Mouse (Mus musculus): ENCODE measurements around the gene Mei1. TPM values are rescaled to one million over a fixed set of nuclear protein-coding genes. Genes with fewer than 3 reads are reported as not detected.

Mei1 gene
- polyA plus RNA-seq, 1 experiment from 2014 or later = not detected

DNA sequence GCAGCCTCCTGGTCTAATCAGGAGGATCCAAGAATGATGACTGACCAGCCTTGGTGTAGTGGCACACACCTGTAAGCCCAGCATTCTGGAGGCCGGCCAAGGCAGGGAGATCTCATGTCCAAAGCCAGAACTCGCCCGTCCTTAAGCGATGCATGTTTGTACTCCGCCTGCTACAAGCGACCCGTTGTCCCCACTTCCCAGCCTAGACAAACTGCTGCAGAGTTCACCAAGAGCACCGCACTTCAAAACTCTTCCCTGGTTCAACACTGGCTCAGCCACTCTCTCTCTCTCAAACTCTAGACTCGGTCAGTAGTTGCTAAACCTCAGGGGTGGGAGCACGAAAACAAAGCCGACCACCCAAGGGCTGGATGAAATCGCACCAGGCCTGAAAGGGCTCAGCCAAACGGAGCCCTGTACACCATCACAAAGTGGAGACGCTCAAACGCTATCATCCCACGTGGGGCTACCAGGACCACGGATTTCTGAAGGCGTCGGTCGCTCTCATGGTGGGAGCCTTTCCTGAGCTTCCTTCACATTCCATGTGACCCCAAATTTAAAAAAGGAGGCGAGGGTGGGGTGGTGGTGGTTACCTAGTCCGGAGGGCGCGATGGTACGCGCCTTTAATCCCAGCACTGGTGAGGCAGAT is 23.4 kb upstream of the Mei1 start:
- no peaks in the 10 kb centered on the region for H3K27me3 ChIP-seq
- POLR2A ChIA-PET = no interaction called here
- ATAC-seq (peak; percentile 31), DNase-seq (ENCODE audit: low read depth, low spot score) (no peak)
- in situ Hi-C loops (cut with MboI; ENCODE audit: low pct_unique_long_range_greater_than_20kb) = no loop called here
- no peak for TF ChIP-seq CTCF (IDR thresholded peaks at IDR 0.05)
- CTCF ChIA-PET = no interaction called here

DNA sequence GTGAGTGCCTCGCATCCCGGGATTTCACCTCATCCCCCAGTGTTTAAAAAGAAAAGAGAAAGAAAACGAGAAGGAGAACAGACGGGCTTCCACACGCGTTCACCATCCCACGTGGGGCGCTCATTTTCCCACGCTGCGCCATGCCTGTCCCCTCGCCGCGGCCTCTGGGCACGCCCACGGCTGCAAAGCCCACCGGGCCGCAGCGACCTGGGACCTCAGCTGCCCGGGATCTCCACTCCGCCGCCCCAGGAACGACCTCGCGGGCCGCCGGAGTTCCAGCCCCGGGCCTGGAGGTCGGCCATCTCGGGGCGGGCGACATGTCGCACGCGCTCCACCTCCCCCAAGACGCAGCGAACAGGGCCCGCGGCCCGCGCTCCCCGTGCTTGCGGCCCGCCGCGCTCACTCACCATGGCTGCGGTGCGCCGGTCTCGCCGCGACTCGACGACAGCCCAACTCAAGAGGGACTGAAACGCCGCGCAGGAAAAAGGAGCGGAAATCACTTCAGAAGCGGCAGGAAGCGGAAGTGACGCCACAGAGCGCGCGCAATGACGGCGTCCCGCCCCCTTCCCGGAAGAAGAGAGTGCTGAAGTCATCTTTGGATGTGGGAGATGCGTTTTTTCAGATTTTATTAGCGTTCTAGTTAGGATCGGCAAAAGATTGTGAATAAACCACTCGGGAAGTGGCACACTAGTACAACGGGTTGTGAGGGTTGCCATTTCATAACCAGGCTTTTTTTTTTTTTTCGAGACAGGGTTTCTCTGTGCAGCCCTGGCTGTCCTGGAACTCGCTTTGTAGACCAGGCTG is 22.5 kb upstream of the Mei1 start, which contains the start of gene Snu13:
Snu13 (minus strand) TSS at position 519 of the 804 bp plus-strand sequence.
- no peak for TF ChIP-seq CTCF (IDR thresholded peaks at IDR 0.05)
- ChIA-PET POLR2A (no interaction called here), CTCF (no interaction called here)
- DNase-seq (ENCODE audit: low read depth, low spot score) (no peak), ATAC-seq (peak; percentile 47)
- no peaks in the 10 kb centered on the region for H3K27me3 ChIP-seq
- in situ Hi-C loops (cut with MboI; ENCODE audit: low pct_unique_long_range_greater_than_20kb) = no loop called here

DNA sequence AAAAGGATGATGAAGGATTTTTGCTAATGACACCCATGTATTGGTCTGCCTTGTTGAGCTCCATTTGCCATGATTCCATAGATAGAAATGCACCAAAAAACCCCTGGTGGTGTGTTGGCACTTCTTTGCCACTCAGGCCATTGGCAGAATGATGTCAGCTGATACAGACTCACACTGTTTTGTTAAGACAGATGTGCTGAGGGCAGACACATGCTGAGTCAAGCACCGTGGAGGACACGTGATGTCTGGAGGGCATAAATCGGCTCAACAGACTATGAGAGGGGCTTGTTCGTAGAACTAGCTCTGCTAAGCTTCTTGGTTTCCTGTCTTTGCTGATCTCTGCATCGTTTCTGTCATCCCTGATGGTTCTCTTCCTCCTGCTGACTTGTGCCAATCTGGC is 17.3 kb upstream of the Mei1 start:
- no peak for DNase-seq (ENCODE audit: low read depth, low spot score)
- no peak for TF ChIP-seq CTCF (IDR thresholded peaks at IDR 0.05)
- POLR2A ChIA-PET = no interaction called here
- H3K27me3 ChIP-seq = peaks cover 15% of the 10 kb centered on the region
- in situ Hi-C loops (cut with MboI; ENCODE audit: low pct_unique_long_range_greater_than_20kb) = no loop called here
- no peak for ATAC-seq
- CTCF ChIA-PET = interaction anchor here (0.9 kb wide), 1 partner anchor 184 kb away, joined by 3 read pairs; no protein-coding TSS in a partner anchor

DNA sequence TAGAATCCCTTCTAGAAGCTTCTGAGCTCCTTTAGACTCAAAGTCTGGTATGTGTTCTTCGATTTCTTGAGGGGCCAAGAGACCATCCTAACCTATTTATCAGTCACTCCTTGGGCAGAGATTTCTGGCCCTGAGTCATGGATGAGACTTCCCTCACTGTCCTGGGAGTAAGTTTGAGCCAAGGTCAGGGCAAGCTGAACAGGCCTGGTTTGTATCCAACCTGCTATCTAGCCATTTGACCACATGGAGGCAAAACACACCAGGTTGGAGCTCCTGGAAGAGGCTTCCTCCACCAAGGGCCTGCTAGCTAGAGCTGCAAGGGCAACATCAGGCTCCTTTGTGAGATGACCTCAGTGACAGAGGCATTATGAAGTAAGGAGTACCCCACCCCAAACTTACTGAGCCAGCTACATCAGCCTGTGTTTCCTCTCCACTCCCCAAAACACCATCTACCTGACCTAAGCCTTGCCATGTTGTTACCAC is 11.0 kb upstream of the Mei1 start, which contains the start of gene 4930407I10Rik:
4930407I10Rik (plus strand) TSS at position 433 of the 483 bp plus-strand sequence.
- H3K27me3 ChIP-seq = peaks cover 44% of the 10 kb centered on the region
- ChIA-PET CTCF (no interaction called here), POLR2A (no interaction called here)
- in situ Hi-C loops (cut with MboI; ENCODE audit: low pct_unique_long_range_greater_than_20kb) = no loop called here
- no peak for DNase-seq (ENCODE audit: low read depth, low spot score)
- no peak for TF ChIP-seq CTCF (IDR thresholded peaks at IDR 0.05)
- ATAC-seq = no peak

DNA sequence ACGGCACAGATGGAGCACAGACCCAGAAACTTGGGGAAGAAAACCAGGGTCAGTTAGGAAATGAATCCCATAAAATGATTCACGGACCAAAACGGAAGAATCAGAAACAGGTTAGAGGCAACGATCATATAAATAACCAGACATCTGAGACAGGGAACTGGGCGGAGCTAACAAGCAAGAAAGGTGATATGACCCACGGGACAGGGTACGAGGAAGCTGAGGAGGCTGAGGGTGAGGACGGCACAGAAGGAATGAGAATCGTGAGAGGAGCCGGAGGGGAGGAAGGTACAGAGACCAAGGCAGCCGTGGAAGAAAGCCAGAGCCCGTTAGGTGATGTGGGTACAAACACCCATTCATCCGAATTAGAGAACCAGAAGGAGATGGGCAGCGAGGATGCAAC is 5.9 kb upstream of the Mei1 start:
- H3K27me3 ChIP-seq = peaks cover 51% of the 10 kb centered on the region
- ATAC-seq (no peak), DNase-seq (ENCODE audit: low read depth, low spot score) (no peak)
- TF ChIP-seq CTCF (IDR thresholded peaks at IDR 0.05) = no peak
- ChIA-PET POLR2A (no interaction called here), CTCF (interaction anchor here (2.4 to 4.8 kb wide), 2 partner anchors 173 to 188 kb away, joined by 4 to 16 read pairs; partner anchors contain the start of gene 1500009C09Rik)
- in situ Hi-C loops (cut with MboI; ENCODE audit: low pct_unique_long_range_greater_than_20kb) = no loop called here

DNA sequence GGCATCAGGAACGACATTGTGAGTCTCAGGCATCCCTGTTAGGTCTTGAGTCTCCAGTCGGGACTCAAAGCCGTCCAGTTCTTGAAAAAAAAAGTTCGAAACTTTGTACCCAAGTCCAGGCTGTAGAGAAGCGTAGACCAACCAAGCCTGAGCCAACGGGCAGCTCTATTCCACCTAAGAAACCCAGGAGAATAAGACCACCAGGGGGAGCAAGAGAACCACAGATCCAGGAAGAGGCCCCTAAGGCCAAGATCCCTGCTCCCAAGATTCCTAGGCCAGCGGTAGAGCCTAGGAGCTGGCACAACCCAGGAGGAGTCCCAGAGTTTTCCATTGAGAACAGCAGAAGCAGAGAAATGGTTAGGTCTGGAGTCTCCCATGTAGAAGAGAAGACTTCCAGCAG is 4.3 kb upstream of the Mei1 start:
- DNase-seq (ENCODE audit: low read depth, low spot score) (no peak), ATAC-seq (no peak)
- in situ Hi-C loops (cut with MboI; ENCODE audit: low pct_unique_long_range_greater_than_20kb) = loop anchor here (5.0 kb wide), 2 partner anchors 47 to 172 kb away; no protein-coding TSS in a partner anchor
- CTCF ChIA-PET = interaction anchor here (1.1 to 4.8 kb wide), 8 partner anchors 10 to 186 kb away, joined by 3 to 16 read pairs (median 4); partner anchors contain the start of gene 1500009C09Rik
- POLR2A ChIA-PET = interaction anchor here (0.8 kb wide), 1 partner anchor 10 kb away, joined by 3 read pairs; no protein-coding TSS in a partner anchor
- peak; percentile 93 for TF ChIP-seq CTCF (IDR thresholded peaks at IDR 0.05)
- H3K27me3 ChIP-seq = peaks cover 66% of the 10 kb centered on the region

DNA sequence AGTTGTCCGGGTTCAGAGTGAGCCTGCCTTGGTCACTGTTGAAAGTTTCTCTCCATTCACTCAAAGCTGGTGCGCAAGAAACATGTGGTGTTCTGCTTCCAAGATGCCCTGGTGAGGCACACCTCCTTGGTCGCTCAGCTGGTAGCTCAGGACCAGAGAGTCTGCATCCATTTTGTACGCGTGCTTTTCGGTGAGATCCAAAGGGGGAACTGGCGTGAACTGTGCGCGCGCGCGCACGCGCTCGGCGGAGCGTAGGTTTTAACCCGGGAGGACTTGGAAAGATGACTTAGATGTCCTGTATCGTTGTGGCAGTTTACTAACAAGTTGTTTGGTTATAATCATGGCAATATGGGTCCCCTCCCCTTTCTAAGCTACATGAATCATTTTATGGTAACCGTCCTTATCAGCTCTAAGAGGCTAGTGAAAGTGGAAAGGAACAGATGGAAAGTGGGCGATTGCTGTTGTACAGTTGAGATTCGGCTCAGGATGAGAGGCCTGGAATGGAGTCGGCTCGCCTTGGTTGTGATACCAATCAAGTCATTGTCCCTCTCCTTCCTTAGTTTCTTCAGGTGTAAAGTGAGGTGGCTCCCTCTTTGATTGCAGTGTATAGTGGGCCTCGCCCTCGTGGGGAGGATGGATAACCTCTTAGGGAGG is 2.1 kb downstream of the Mei1 start:
- DNase-seq (ENCODE audit: low read depth, low spot score) = no peak
- no peak for ATAC-seq
- ChIA-PET POLR2A (no interaction called here), CTCF (no interaction called here)
- peaks cover 49% of the 10 kb centered on the region for H3K27me3 ChIP-seq
- no peak for TF ChIP-seq CTCF (IDR thresholded peaks at IDR 0.05)
- in situ Hi-C loops (cut with MboI; ENCODE audit: low pct_unique_long_range_greater_than_20kb) = no loop called here

DNA sequence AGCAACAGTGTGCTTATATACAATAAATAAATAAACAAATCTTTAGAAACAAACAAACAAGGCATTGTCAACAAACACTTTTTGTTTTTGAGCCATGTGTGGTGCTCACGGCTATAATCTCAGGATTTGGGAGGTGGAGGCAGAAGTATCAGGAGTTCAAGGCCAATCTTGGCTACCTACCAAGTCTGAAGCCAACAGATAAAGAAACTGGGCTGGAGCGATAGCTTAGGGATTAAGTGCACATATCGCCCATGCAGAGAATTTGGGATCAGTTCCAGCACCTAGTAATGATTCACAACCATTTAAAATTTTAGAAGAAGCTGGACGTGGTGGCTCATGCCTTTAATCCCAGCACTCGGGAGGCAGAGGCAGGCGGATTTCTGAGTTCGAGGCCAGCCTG is 3.7 kb downstream of the Mei1 start:
- ChIA-PET CTCF (no interaction called here), POLR2A (no interaction called here)
- DNase-seq (ENCODE audit: low read depth, low spot score) = no peak
- in situ Hi-C loops (cut with MboI; ENCODE audit: low pct_unique_long_range_greater_than_20kb) = no loop called here
- no peak for TF ChIP-seq CTCF (IDR thresholded peaks at IDR 0.05)
- peaks cover 54% of the 10 kb centered on the region for H3K27me3 ChIP-seq
- ATAC-seq = no peak

DNA sequence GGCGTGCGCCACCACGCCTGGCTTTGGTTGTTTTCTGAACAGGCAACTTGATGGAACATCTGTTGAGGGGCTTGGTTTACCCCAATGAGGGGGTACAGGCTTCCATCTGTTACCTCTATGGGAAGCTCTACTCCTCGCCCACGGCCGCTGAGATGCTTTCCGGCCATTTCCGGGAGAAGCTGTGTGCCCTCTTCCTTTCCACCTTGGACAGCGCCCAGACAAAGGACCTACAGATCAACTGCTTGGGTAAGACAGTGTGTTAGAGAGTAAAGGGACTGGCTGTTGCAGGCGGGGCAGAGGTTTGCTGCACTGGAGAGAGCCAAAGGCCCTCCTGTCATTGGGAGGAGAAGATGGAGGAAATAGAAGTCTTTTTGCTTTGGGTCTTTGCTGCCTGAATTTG is 10.1 kb downstream of the Mei1 start:
- ChIA-PET POLR2A (no interaction called here), CTCF (no interaction called here)
- DNase-seq (ENCODE audit: low read depth, low spot score) (no peak), ATAC-seq (no peak)
- TF ChIP-seq CTCF (IDR thresholded peaks at IDR 0.05) = no peak
- in situ Hi-C loops (cut with MboI; ENCODE audit: low pct_unique_long_range_greater_than_20kb) = no loop called here
- H3K27me3 ChIP-seq = peaks cover 30% of the 10 kb centered on the region

DNA sequence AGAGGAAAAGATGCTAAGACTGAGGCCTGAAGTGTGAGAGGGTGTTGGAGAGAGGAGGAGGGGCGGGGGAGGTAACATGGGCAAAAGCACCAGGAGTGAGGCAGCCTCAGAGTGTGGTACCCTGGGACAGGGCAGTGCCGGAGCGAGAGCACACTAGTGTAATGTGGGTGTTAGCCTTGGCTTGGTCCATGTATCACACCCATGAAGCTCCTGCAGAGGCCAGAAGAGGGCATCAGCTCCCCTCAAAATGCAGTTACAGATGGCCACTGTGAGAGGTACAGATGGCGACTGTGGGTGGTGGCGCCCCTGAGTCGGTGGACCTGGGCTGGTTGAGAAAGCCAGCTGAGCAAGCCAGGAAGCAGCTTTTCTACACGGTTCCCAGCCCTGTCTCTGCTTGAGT is 11.4 kb downstream of the Mei1 start:
- TF ChIP-seq CTCF (IDR thresholded peaks at IDR 0.05) = no peak
- H3K27me3 ChIP-seq = peaks cover 34% of the 10 kb centered on the region
- ChIA-PET CTCF (interaction anchor here (1.1 to 1.4 kb wide), 2 partner anchors 9 to 16 kb away, joined by 3 read pairs; no protein-coding TSS in a partner anchor), POLR2A (interaction anchor here (0.5 kb wide), 1 partner anchor 153 kb away, joined by 3 read pairs; no protein-coding TSS in a partner anchor)
- DNase-seq (ENCODE audit: low read depth, low spot score) (no peak), ATAC-seq (peak; percentile 35)
- in situ Hi-C loops (cut with MboI; ENCODE audit: low pct_unique_long_range_greater_than_20kb) = no loop called here

All from Patski (cell line).